Mouse (Mus musculus) neural tube, embryonic 14.5 days (tissue): Measurements from ENCODE around the gene Foxf2. TPM values are rescaled to one million over a fixed set of nuclear protein-coding genes. Genes with fewer than 3 reads are reported as not detected.

Experiments used
- ATAC-seq: fragments of 200-750 bp; cut with Nextera tagmentation; 2 replicates; pipeline ENCODE4 v1.8.0; 2017; ENCODE audit warnings: low read depth, mild to moderate bottlenecking, moderate TSS enrichment, moderate library complexity
- H3K27ac ChIP-seq: fragments of 300-500 bp; sonication (generic); 2 replicates; pipeline ENCODE4 v1.5.1; 2014; ENCODE audit warnings: low read depth, mild to moderate bottlenecking, control low read depth, low read length, moderate library complexity, mixed read lengths
- H3K27me3 ChIP-seq: fragments of 300-500 bp; sonication (generic); 2 replicates; pipeline ENCODE4 v1.6.1; 2014; ENCODE audit warnings: low read length; ENCODE audit not compliant: control insufficient read depth, insufficient read depth
- H3K36me3 ChIP-seq: fragments of 300-500 bp; sonication (generic); 2 replicates; pipeline ENCODE4 v1.6.1; 2014; ENCODE audit warnings: low read length, mixed read lengths; ENCODE audit not compliant: control insufficient read depth, insufficient read depth
- H3K4me1 ChIP-seq: fragments of 300-500 bp; sonication (generic); 2 replicates; pipeline ENCODE4 v1.6.1; 2014; ENCODE audit warnings: low read length; ENCODE audit not compliant: control insufficient read depth, insufficient read depth
- H3K4me2 ChIP-seq: fragments of 300-500 bp; sonication (generic); 2 replicates; pipeline ENCODE4 v1.6.1; 2014; ENCODE audit warnings: mild to moderate bottlenecking, low read depth, low read length, control low read depth
- H3K4me3 ChIP-seq: fragments of 300-500 bp; sonication (generic); 2 replicates; pipeline ENCODE4 v1.5.1; 2014; ENCODE audit warnings: low read depth, low read length, control low read depth, mixed read lengths
- H3K9ac ChIP-seq: fragments of 300-500 bp; sonication (generic); replicated peaks from 2 replicates; pipeline ENCODE4 v1.6.1; 2014; ENCODE audit warnings: low read depth, mild to moderate bottlenecking, control low read depth, low read length, mixed read lengths
- H3K9me3 ChIP-seq: fragments of 300-500 bp; sonication (generic); 2 replicates; pipeline ENCODE4 v1.6.1; 2016; ENCODE audit warnings: low read length; ENCODE audit not compliant: control insufficient read depth
- WGBS: fragments of 180-500 bp; shearing (Covaris S2); extraction: QIAGEN DNeasy Blood & Tissue Kit; methylation state at CpG from one replicate; pipeline ENCODE4 v1.1.7; 2014; 5-methylcytosine and 5-hydroxymethylcytosine counted together
- microRNA-seq: library from miRNA; unstranded; fragments of <30 nt; microRNA quantifications from one replicate; pipeline ENCODE4, GENCODE M21; 2016
- polyA plus RNA-seq: library from polyadenylated mRNA; unstranded; fragments of >200 nt; fragmentation: Nextera tagmentation; extraction: Ambion mirVana; gene quantifications from 2 replicates; pipeline ENCODE4 v1.2.1, GENCODE M21; 2014

Gene Foxf2
- polyA plus RNA-seq, 1 experiment from 2014 or later, result 3.4 TPM

GRCm38 (mm10) chr13:31658212-31658611 is 32.6 kb downstream of the Foxf2 start:
- H3K4me2 ChIP-seq, result no peak overlapping the region
- H3K4me1 ChIP-seq, result no peaks in the 10 kb centered on the region
- WGBS, result 84% methylated on average over 4 of the region's 4 CpGs
- no peak overlapping the region for H3K27ac ChIP-seq
- no peak overlapping the region for H3K9ac ChIP-seq
- H3K4me3 ChIP-seq, result no peak overlapping the region
- H3K27me3 ChIP-seq, result no peaks in the 10 kb centered on the region
- no peak for ATAC-seq
- no peaks in the 10 kb centered on the region for H3K36me3 ChIP-seq
- H3K9me3 ChIP-seq, result no peaks in the 10 kb centered on the region

GRCm38 (mm10) chr13:31658963-31659362 is 33.3 kb downstream of the Foxf2 start:
- 6% methylated on average over 3 of the region's 3 CpGs for WGBS
- H3K9ac ChIP-seq, result no peak overlapping the region
- no peak overlapping the region for H3K27ac ChIP-seq
- H3K4me2 ChIP-seq, result no peak overlapping the region
- peak; percentile 44; the same call in 1 of the 2 replicates for ATAC-seq
- no peak overlapping the region for H3K4me3 ChIP-seq
- H3K9me3 ChIP-seq, result no peaks in the 10 kb centered on the region
- H3K4me1 ChIP-seq, result no peaks in the 10 kb centered on the region
- no peaks in the 10 kb centered on the region for H3K36me3 ChIP-seq
- H3K27me3 ChIP-seq, result no peaks in the 10 kb centered on the region

GRCm38 (mm10) chr13:31661211-31661610 is 35.6 kb downstream of the Foxf2 start:
- Histone ChIP-seq H3K27ac (no peak overlapping the region), H3K4me1 (no peaks in the 10 kb centered on the region), H3K36me3 (no peaks in the 10 kb centered on the region), H3K9me3 (no peaks in the 10 kb centered on the region), H3K4me3 (no peak overlapping the region), H3K4me2 (no peak overlapping the region), H3K9ac (no peak overlapping the region), H3K27me3 (no peaks in the 10 kb centered on the region)
- 64% methylated on average over 6 of the region's 6 CpGs for WGBS
- no peak for ATAC-seq

- H3K27ac ChIP-seq, result no peak overlapping the region
- no peak overlapping the region for H3K4me3 ChIP-seq
- H3K27me3 ChIP-seq, result no peaks in the 10 kb centered on the region
- H3K9ac ChIP-seq, result no peak overlapping the region
- WGBS, result 53% methylated on average over 6 of the region's 6 CpGs
- no peak overlapping the region for H3K4me2 ChIP-seq
- H3K4me1 ChIP-seq, result no peaks in the 10 kb centered on the region
- no peak for ATAC-seq
- no peaks in the 10 kb centered on the region for H3K9me3 ChIP-seq
- H3K36me3 ChIP-seq, result no peaks in the 10 kb centered on the region
Measured at GRCm38 (mm10) chr13:31665376-31665775, 39.8 kb downstream of the Foxf2 start.

GRCm38 (mm10) chr13:31667919-31668524 is 42.4 kb downstream of the Foxf2 start:
- H3K9ac ChIP-seq, result no peak overlapping the region
- H3K4me2 ChIP-seq, result no peak overlapping the region
- H3K9me3 ChIP-seq, result no peaks in the 10 kb centered on the region
- ATAC-seq, result peak; percentile 41; the same call in 1 of the 2 replicates
- H3K27me3 ChIP-seq, result no peaks in the 10 kb centered on the region
- H3K27ac ChIP-seq, result no peak overlapping the region
- 62% methylated on average over 6 of the region's 6 CpGs for WGBS
- H3K4me3 ChIP-seq, result no peak overlapping the region
- no peaks in the 10 kb centered on the region for H3K36me3 ChIP-seq
- H3K4me1 ChIP-seq, result no peaks in the 10 kb centered on the region

GRCm38 (mm10) chr13:31672093-31672492 is 46.5 kb downstream of the Foxf2 start:
- no peaks in the 10 kb centered on the region for H3K4me1 ChIP-seq
- WGBS, result 81% methylated on average over 3 of the region's 3 CpGs
- no peaks in the 10 kb centered on the region for H3K27me3 ChIP-seq
- ATAC-seq, result no peak
- H3K9ac ChIP-seq, result no peak overlapping the region
- no peak overlapping the region for H3K4me2 ChIP-seq
- H3K4me3 ChIP-seq, result no peak overlapping the region
- no peak overlapping the region for H3K27ac ChIP-seq
- no peaks in the 10 kb centered on the region for H3K9me3 ChIP-seq
- no peaks in the 10 kb centered on the region for H3K36me3 ChIP-seq

Small RNAs within 50 kb of the gene (microRNA-seq; reads per million reads assigned to microRNA genes)
- gene Gm27516, result not detected

Other genes starting within 250 kb of the Foxf2 start
- 1.5 and 2.2 TPM in 2 replicates for gene Foxq1, start 69.7 kb upstream of the Foxf2 start, polyA plus RNA-seq
- gene A530084C06Rik, start 66.5 kb upstream of the Foxf2 start, polyA plus RNA-seq, result not detected in 2 replicates
- gene Foxc1, start 180.8 kb downstream of the Foxf2 start, polyA plus RNA-seq, result 0.50 and 3.0 TPM in 2 replicates